Mouse (Mus musculus) neutrophil, adult 5-6 weeks (primary cell): Measurements from ENCODE around the gene Xirp1. TPM values are rescaled to one million over a fixed set of nuclear protein-coding genes. Genes with fewer than 3 reads are reported as not detected.

Source experiments
- ATAC-seq: fragments of 151-379, 151-347 bp; 2 replicates; pipeline ENCODE4 v1.8.0; 2017; ENCODE audit warnings: mild to moderate bottlenecking, moderate TSS enrichment; ENCODE audit not compliant: insufficient number of reproducible peaks, poor library complexity, low FRiP score, severe bottlenecking; ENCODE audit errors: extremely low read depth
- total RNA-seq: library from RNA; stranded (forward); fragments of 200-1000 nt; gene quantifications from 2 replicates; pipeline ENCODE4 v1.2.3, GENCODE M21; 2017

Gene Xirp1
- total RNA-seq: not detected in 2 replicates

GRCm38 (mm10) chr9:120023086-120023811, at the start of gene Xirp1:
Xirp1 (minus strand) TSS chr9:120023598.
- no peak for ATAC-seq

GRCm38 (mm10) chr9:120073169-120073568, 49.8 kb upstream of the Xirp1 start:
- peak; percentile 88 for ATAC-seq

- ATAC-seq: no peak
Measured at GRCm38 (mm10) chr9:120071251-120071650, 47.9 kb upstream of the Xirp1 start.

GRCm38 (mm10) chr9:120069779-120070178, 46.4 kb upstream of the Xirp1 start, which contains the start of gene Cx3cr1:
Cx3cr1 (minus strand) TSS chr9:120069879.
- no peak for ATAC-seq

- ATAC-seq: peak; percentile 26; the same call in 1 of the 2 replicates
Measured at GRCm38 (mm10) chr9:120068047-120068446, 44.6 kb upstream of the Xirp1 start.

GRCm38 (mm10) chr9:120067609-120068008, 44.2 kb upstream of the Xirp1 start:
- no peak for ATAC-seq

GRCm38 (mm10) chr9:120064317-120064716, 40.9 kb upstream of the Xirp1 start:
- no peak for ATAC-seq

- ATAC-seq: peak; percentile 65
Measured at GRCm38 (mm10) chr9:120058730-120059129, 35.3 kb upstream of the Xirp1 start.

- no peak for ATAC-seq
Measured at GRCm38 (mm10) chr9:120056201-120056600, 32.8 kb upstream of the Xirp1 start.

GRCm38 (mm10) chr9:120054545-120055277, 31.3 kb upstream of the Xirp1 start:
- ATAC-seq: peak; percentile 32

- ATAC-seq: no peak
Measured at GRCm38 (mm10) chr9:120049407-120049806, 26.0 kb upstream of the Xirp1 start.

- no peak for ATAC-seq
Measured at GRCm38 (mm10) chr9:120048495-120048894, 25.1 kb upstream of the Xirp1 start.

- ATAC-seq: peak; percentile 42; the same call in 1 of the 2 replicates
Measured at GRCm38 (mm10) chr9:120043115-120043514, 19.7 kb upstream of the Xirp1 start.

- ATAC-seq: no peak
Measured at GRCm38 (mm10) chr9:120037414-120037813, 14.0 kb upstream of the Xirp1 start.

- ATAC-seq: no peak
Measured at GRCm38 (mm10) chr9:120034375-120034774, 11.0 kb upstream of the Xirp1 start.

- no peak for ATAC-seq
Measured at GRCm38 (mm10) chr9:120032710-120033109, 9.3 kb upstream of the Xirp1 start.

GRCm38 (mm10) chr9:120030421-120030820, 7.0 kb upstream of the Xirp1 start:
- no peak for ATAC-seq

- ATAC-seq: no peak
Measured at GRCm38 (mm10) chr9:120029880-120030279, 6.5 kb upstream of the Xirp1 start.

GRCm38 (mm10) chr9:120027401-120028151, 4.2 kb upstream of the Xirp1 start:
- peak; percentile 81 for ATAC-seq
